Mouse (Mus musculus) kidney, postnatal 0 days (tissue): ENCODE measurements at regions not wholly inside any gene's neighbourhood (a gene's known extent, or its start where the extent isn't known, plus 50 kb on each side); places are given as distances from the start of the nearest gene placed in this dataset.

Source experiments
- ATAC-seq: fragments of 200-750 bp; cut with Nextera tagmentation; replicated peaks from 2 replicates; pipeline ENCODE4 v1.8.0; 2017; ENCODE audit warnings: low read depth, moderate number of reproducible peaks, moderate TSS enrichment, moderate library complexity; ENCODE audit not compliant: low FRiP score
- DNase-seq: peaks from one replicate; pipeline ENCODE4 v3.0.0-alpha.2; 2016; ENCODE audit warnings: low spot score
- H3K27ac ChIP-seq: fragments of 300-500 bp; sonication (generic); 2 replicates; pipeline ENCODE4 v1.5.1; 2014; ENCODE audit warnings: mild to moderate bottlenecking
- H3K27me3 ChIP-seq: fragments of 300-500 bp; sonication (generic); 2 replicates; pipeline ENCODE4 v1.6.1; 2014; ENCODE audit warnings: low read length, mixed read lengths; ENCODE audit not compliant: insufficient read depth
- H3K36me3 ChIP-seq: fragments of 300-500 bp; sonication (generic); 2 replicates; pipeline ENCODE4 v1.6.1; 2014; ENCODE audit warnings: low read length, mixed read lengths; ENCODE audit not compliant: insufficient read depth
- H3K4me1 ChIP-seq: fragments of 300-500 bp; sonication (generic); replicated peaks from 2 replicates; pipeline ENCODE4 v1.6.1; 2014; ENCODE audit warnings: antibody characterized with exemption, low read length, mixed read lengths; ENCODE audit not compliant: insufficient read depth
- H3K4me2 ChIP-seq: fragments of 300-500 bp; sonication (generic); 2 replicates; pipeline ENCODE4 v1.6.1; 2014; ENCODE audit warnings: mild to moderate bottlenecking, low read length, moderate library complexity, mixed read lengths
- H3K4me3 ChIP-seq: fragments of 300-500 bp; sonication (generic); replicated peaks from 2 replicates; pipeline ENCODE4 v1.5.1; 2014; ENCODE audit warnings: low read depth, low read length
- H3K9ac ChIP-seq: fragments of 300-500 bp; sonication (generic); 2 replicates; pipeline ENCODE4 v1.6.1; 2014; ENCODE audit warnings: low read depth, low read length
- H3K9me3 ChIP-seq: fragments of 300-500 bp; sonication (generic); replicated peaks from 2 replicates; pipeline ENCODE4 v1.6.1; 2016; ENCODE audit warnings: low read length, inconsistent platforms, mixed read lengths
- CTCF ChIP-seq: IDR thresholded peaks from 2 replicates; pipeline ENCODE4 v1.5.1; 2016; ENCODE audit warnings: antibody characterized with exemption, low read depth, mild to moderate bottlenecking, moderate library complexity
- WGBS: fragments of 180-500 bp; shearing (Covaris S2); extraction: QIAGEN DNeasy Blood & Tissue Kit; methylation state at CpG from one replicate; pipeline ENCODE4 v1.1.7; 2014; 5-methylcytosine and 5-hydroxymethylcytosine counted together

DNA sequence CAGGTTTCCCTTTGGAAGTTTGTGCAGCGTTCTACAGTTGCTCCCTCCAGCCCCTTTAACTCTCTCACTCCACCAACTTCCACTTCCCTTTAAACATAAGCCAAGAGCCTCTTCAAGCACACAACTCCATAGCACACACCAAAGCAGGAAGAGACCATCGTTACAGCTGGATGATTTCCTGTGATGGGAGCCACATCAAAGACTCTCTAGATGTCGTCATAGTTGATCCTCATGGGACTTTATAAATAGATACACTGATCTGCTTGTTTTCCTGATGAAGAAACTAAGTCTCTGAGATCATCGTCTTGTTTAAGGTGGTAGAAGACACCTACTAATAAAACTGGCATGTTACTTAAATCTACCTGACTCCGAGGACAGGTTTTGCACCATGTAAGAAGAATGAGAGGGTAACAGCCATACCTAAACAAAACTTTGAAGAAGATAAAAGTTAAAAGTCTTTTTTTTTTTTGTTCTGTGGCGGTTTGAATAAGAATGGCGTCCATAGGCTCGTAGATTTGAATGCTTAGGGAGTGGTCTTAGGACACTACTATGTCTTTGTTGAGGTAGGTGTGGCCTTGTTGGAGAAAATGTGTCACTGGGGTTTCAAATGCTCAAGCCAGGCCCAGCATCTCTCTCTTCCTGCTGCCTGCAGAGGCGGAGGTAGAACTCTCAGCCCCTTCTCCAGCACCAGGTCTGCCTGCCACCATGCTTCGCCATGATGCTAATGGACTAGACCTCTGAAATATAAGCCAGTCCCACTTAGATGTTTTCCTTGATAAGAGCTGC, 97.8 kb upstream of the Cnot2 start:
- ATAC-seq (no peak), DNase-seq (no peak)
- H3K27me3 ChIP-seq, result no peaks in the 10 kb centered on the region
- no peak overlapping the region for H3K27ac ChIP-seq
- no peaks in the 10 kb centered on the region for H3K9me3 ChIP-seq
- H3K9ac ChIP-seq, result no peak overlapping the region
- no peak overlapping the region for H3K4me3 ChIP-seq
- H3K4me1 ChIP-seq, result no peaks in the 10 kb centered on the region
- WGBS, result 86% methylated on average over 10 of the region's 10 CpGs
- H3K4me2 ChIP-seq, result no peak overlapping the region
- TF ChIP-seq CTCF, result no peak
- H3K36me3 ChIP-seq, result no peaks in the 10 kb centered on the region

DNA sequence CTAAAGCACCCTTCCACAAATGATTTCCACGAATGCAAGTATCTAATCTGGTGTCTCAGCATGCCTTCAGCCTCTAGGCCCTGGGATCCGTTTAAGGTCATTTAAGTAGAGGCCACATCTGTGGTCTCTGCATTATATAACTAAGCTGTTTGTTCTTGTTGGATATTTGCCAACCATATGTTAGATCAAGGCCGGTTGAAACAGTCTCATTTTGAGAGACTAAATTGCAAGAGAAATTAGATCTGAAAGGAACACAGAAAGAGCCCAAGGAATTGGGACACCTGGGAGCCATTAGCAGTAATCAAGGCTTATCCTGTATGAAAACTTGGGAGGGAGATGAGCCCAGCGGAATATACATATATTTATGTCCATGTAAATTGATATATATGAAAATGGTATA, 96.6 kb upstream of the Cnot2 start:
- H3K9me3 ChIP-seq, result no peaks in the 10 kb centered on the region
- no peak overlapping the region for H3K4me2 ChIP-seq
- H3K4me1 ChIP-seq, result no peaks in the 10 kb centered on the region
- no peak for TF ChIP-seq CTCF
- WGBS, result 51% methylated on average over 4 of the region's 4 CpGs
- no peak overlapping the region for H3K4me3 ChIP-seq
- H3K27me3 ChIP-seq, result no peaks in the 10 kb centered on the region
- ATAC-seq, result no peak
- H3K27ac ChIP-seq, result no peak overlapping the region
- H3K36me3 ChIP-seq, result no peaks in the 10 kb centered on the region
- no peak overlapping the region for H3K9ac ChIP-seq
- DNase-seq, result no peak

GRCm38 (mm10) chr10:116675171-116675570, 93.9 kb upstream of the Cnot2 start:
- H3K27ac ChIP-seq, result no peak overlapping the region
- H3K27me3 ChIP-seq, result no peaks in the 10 kb centered on the region
- H3K36me3 ChIP-seq, result no peaks in the 10 kb centered on the region
- no peak for DNase-seq
- 72% methylated on average over 7 of the region's 7 CpGs for WGBS
- ATAC-seq, result no peak
- H3K4me3 ChIP-seq, result no peak overlapping the region
- H3K9me3 ChIP-seq, result no peaks in the 10 kb centered on the region
- no peaks in the 10 kb centered on the region for H3K4me1 ChIP-seq
- no peak overlapping the region for H3K9ac ChIP-seq
- TF ChIP-seq CTCF, result no peak
- no peak overlapping the region for H3K4me2 ChIP-seq

DNA sequence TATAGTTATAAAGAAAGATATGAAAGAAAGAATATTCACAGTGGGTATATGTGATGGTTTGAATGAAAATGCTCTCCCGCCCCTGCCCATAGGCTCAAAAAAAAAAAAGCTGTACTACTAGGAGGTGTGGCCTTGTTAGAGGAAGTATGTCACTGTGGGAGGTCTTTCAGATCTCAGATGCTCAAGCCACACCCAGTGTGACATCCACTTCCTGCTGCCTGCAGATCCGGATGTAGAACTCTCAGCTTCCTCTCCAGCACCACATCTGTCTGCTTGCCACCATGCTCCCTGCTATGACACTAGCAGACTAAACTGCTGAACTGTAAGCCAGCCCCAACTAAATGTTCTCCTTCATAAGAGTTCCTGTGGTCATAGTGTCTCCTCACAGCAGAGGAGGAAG, 93.0 kb upstream of the Cnot2 start:
- Histone ChIP-seq H3K36me3 (no peaks in the 10 kb centered on the region), H3K27me3 (no peaks in the 10 kb centered on the region), H3K4me3 (no peak overlapping the region), H3K4me2 (no peak overlapping the region), H3K4me1 (no peaks in the 10 kb centered on the region), H3K9ac (no peak overlapping the region), H3K27ac (no peak overlapping the region), H3K9me3 (no peaks in the 10 kb centered on the region)
- ATAC-seq (no peak), DNase-seq (peak; percentile 8)
- no peak for TF ChIP-seq CTCF
- 64% methylated on average over 2 of the region's 2 CpGs for WGBS

DNA sequence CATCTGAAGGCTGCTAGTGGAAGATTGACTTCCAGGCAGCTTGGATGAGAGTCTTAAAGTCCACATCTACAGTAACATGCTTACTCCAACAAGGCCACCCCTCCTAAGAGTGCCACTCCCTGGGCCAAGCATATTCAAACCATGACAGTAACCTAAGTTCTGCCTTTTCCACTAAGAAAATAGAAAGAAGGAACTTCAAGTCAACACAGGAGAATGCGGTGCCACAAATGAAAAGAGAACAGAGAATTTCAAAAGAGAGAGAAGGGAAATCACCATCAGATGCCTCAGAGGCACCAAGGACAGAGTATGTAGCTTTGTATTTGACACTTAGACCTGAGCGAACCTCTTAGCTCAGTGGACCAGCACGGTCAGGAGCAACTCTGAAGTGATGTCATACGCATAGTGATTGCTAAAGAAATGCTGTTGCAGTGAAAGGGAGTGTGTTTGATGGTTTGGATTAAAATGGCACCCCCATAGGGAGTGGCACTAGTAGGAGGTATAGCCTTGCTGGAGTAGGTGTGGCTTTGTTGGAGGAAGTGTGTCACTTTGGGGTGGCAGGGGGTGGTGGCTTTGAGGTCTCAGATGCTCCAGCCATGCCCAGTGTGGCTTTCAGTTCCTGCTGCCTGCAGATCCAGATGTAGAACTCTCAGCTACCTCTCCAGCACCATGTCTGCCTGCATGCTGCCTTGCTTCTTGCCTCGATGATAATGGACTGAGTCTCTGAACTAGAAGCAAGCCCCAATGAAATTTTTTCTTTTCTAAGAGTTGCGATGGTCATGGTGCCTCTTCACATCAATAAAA, 77.1 kb upstream of the Cnot2 start:
- Histone ChIP-seq H3K27ac (no peak overlapping the region), H3K27me3 (no peaks in the 10 kb centered on the region), H3K9ac (no peak overlapping the region), H3K4me2 (no peak overlapping the region), H3K9me3 (no peaks in the 10 kb centered on the region), H3K36me3 (no peaks in the 10 kb centered on the region), H3K4me3 (no peak overlapping the region), H3K4me1 (no peaks in the 10 kb centered on the region)
- TF ChIP-seq CTCF, result no peak
- WGBS, result 95% methylated on average over 6 of the region's 6 CpGs
- DNase-seq (no peak), ATAC-seq (no peak)

DNA sequence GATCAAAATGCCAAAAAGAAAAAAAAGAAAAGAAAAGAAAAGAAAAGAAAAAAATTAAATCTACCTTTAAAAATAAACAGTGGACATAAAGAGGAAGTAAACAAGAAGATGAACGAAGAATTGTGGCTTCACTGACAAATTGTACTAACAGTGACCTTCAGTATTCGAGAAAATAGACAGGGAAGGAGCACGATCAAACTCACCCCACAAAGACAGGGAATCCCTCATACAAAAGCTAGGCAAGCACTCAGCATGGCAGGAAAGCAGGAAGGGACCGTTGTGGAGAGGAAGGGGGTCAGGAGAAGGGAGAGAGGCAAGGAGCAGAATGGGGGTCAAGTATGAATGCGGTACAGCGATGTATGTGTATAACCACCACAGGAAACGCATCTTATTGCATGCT, 74.6 kb upstream of the Cnot2 start:
- 58% methylated on average over 7 of the region's 7 CpGs for WGBS
- Histone ChIP-seq H3K27me3 (no peaks in the 10 kb centered on the region), H3K4me2 (no peak overlapping the region)

More for the DNA sequence above, 74.6 kb upstream of the Cnot2 start:
- no peak overlapping the region for H3K9ac ChIP-seq
- ATAC-seq, result no peak
- no peak for DNase-seq
- no peak overlapping the region for H3K4me3 ChIP-seq
- no peaks in the 10 kb centered on the region for H3K36me3 ChIP-seq
- no peak overlapping the region for H3K27ac ChIP-seq
- no peaks in the 10 kb centered on the region for H3K9me3 ChIP-seq
- H3K4me1 ChIP-seq, result no peaks in the 10 kb centered on the region
- no peak for TF ChIP-seq CTCF
